Mouse (Mus musculus) brain, embryonic 18.5 days (tissue): ENCODE measurements at regions not wholly inside any gene's neighbourhood (a gene's known extent, or its start where the extent isn't known, plus 50 kb on each side); places are given as distances from the start of the nearest gene placed in this dataset.

Experiments
- DNase-seq: peaks from one replicate; pipeline ENCODE4 v3.0.0-alpha.2; 2012; ENCODE audit warnings: low read depth, low spot score

GRCm38 (mm10) chr7:36095258-36096130, 292.7 kb upstream of the Zfp507 start:
- DNase-seq: no peak

DNA sequence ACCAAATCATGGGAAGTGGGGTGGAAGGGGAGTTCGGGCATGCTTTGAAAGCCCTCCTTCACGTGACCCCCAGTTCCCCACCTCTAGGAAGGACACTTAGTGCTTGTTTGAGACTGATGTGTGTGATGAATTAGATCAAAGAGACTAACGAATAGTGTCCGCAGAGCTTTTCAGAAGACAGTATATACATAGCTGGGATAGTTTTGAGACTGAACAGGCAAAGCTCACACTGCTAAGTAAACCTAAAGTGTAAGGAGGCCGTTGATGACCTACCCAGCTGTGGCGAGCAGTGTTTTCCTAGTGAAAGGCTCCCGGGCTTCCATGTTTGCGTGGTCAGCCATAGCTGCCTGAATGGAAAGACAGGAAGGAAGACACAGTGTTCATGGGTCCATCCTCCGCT, 288.3 kb upstream of the Zfp507 start:
- DNase-seq: no peak

GRCm38 (mm10) chr7:36090291-36091123, 287.7 kb upstream of the Zfp507 start:
- DNase-seq: no peak

DNA sequence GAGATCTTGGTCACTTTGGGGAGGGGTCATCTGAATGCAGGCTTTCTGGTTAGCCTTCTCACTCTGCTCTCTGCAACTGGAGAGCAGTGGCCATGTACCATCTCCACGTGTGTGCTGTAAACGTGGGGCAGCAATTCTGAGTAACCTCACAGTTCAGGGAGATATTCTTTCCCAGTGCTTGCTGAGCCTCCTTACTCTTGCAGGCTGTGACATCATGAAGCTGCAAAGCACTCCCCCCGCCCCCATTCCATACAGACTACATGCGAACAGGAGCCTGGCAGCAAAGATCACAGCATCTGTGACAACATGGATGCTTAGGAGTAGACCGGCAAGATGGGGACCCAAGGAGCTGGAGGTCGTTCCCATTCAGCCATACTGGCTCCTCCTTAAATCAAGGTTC, 284.8 kb upstream of the Zfp507 start:
- no peak for DNase-seq

- no peak for DNase-seq
These were observed 275.9 kb upstream of the Zfp507 start for GRCm38 (mm10) chr7:36078666-36079065.

DNA sequence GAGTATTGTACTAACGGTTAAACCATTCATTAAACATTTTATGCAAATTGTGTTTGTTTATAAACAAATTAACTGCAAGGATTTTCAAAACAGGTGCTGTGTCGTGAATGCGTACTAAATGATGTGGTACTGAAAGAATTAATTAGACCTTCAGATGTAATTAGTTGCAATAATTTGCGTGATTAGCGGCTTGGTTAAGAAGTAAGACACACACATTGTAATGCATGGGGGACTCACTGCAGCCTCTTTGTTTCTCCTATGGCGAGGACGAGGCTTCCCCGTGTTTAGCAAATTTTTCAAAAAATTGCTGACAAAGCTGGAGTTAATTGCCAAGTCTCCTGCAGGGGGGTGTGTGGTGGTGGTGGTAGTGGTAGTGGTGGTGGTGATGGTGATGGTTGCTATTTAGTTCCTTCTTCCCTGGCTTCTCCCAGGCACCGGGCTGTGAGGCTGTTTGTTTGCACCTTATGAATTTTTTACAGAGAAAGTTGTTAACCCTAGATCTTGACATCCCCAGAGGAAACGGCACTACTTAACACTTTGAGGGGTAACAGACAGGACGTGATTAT, 275.4 kb upstream of the Zfp507 start:
- no peak for DNase-seq

GRCm38 (mm10) chr7:36077271-36077670, 274.5 kb upstream of the Zfp507 start:
- no peak for DNase-seq

DNA sequence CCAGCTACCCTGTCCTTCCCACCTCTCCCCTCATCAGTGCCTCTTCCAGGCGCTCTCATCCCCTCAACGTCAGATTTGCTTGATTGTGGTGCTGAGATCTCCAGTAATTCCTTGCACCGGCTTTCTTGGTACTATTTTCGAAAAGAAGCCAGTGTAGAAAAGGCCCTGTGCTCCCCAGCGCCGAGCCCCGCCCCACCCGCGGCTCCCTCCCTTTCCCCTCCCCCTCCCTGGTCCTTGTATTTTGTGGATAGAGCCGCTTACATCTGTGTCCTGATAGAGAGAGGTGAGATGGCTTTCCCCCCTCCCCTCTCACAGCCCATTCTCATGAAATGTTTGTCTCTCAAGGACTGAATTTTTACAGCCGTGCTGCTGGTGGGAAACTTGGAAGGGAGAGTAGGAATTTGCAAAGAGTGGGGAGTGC, 273.2 kb upstream of the Zfp507 start:
- DNase-seq: no peak

DNA sequence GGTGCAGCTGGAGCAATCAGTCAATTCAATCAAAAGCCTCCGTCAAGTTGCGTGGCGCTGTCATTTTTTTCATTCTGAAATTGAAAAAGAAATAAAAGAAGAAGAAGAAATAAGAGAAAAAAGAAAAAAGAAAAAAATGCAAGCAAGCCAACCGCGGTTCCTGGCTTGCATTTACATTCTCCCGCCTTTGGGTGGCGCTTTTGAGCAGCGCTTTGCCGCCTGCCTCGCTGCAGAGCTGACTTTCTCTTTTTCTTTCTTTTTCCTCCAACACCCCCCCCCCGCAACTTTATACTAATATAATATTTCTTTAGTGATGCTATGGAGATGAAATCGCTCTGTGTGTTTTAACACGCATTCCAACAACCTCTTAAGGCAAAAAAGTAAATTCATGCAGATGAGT, 269.0 kb upstream of the Zfp507 start:
- DNase-seq: no peak

- no peak for DNase-seq
These were observed 263.9 kb upstream of the Zfp507 start for GRCm38 (mm10) chr7:36066725-36067124.

- DNase-seq: no peak
These were observed 258.9 kb upstream of the Zfp507 start for GRCm38 (mm10) chr7:36061679-36062078.

- no peak for DNase-seq
These were observed 257.6 kb upstream of the Zfp507 start for GRCm38 (mm10) chr7:36060426-36060825.

DNA sequence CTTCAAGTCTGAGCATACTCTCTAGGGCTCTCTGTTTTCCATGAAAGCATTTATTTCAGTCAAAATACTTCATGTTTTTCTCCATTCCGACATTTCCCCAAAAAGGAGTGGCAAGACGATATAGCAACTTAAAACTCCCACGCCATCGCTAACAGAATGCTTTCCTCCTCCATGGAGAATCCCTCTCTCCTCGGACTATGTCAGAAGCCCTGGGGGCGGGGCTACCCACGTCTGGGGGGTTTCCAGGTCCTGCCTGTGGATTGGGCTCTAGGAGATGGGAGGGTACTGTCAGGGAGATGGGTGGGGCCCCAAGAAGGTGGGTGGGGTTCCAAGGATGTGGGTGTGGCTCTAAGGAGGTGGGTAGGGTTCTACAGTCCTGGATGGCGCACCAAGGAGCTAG, 243.2 kb upstream of the Zfp507 start:
- no peak for DNase-seq

DNA sequence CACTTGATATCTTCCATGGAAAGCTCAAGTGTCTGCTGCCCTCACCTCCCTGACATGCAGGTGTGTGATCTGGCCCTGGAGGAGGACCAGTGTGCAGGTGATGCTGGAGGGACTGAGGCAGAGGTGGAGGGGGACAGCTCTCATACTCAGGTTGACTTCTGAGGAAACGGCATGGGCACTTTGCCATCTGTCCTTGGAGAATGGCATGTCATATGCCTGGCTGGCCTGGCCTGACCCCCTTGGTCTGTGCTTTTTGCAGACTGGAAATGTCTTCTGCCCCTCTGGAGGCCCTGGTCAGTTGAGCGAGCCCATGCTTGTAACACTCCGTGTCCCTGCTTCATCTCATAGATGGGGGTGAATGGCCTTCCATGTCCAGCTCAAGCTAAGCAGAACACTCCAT, 229.1 kb upstream of the Zfp507 start:
- no peak for DNase-seq

- DNase-seq: no peak
These were observed 220.2 kb upstream of the Zfp507 start for GRCm38 (mm10) chr7:36023015-36023414.

- DNase-seq: no peak
These were observed 219.7 kb upstream of the Zfp507 start for GRCm38 (mm10) chr7:36022489-36022888.

DNA sequence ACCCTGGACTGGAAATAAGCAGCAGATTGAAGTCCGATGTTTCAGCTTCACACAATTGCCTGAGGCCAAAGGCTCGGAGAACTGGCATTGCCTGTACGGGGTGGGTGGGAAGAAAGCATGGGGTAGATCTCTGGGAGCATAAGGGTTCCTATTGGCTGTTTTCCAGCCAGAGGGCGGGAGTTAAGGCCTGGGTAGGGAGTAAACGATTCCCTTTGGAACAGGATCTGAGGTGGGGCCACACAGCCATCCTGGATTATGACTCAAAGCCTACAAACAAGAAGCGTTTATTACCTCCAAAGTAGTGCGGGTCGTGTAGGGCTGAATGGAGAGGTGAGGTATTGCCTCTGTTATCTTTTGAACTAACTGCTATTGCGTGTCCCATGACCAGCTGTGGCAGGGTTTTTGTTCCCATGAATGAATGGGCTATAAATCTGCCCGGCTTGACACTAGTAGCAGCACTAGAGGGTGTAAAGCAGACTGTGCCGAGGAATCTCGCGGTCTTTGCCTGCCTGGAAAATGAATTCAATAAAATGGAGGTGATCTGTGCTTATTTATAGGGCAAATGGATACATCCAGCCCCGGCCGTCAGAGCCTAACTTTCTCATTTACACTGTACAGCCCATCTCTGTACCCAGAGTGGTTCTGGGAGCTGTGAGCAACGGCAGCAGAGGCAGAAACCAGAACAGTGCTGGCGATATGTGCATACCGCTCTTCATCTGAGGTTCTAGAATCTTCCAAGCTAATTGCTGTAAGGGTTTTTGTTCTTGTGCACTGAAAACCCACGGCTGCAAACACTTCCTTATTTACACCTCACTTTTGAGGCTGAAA, 214.3 kb upstream of the Zfp507 start:
- DNase-seq: no peak

DNA sequence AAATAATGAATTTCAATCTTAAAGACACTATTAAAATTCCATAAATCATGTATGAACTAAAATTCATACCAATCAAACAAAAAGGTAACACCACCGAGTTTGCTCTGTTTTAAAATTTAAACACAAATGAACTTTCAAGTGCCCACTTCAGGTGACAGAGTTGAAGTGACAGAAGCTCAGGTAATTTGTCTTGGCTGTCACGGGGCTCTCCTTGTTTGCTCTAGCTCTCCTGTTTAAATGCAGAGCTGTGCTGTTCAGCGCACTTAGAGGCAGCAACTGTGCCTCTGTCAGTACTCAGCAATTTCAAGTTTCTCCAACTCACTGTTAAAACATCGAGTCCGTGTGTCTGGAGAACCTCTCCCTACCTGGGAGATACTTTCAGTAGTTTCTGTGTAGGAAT, 193.8 kb upstream of the Zfp507 start:
- DNase-seq: no peak

DNA sequence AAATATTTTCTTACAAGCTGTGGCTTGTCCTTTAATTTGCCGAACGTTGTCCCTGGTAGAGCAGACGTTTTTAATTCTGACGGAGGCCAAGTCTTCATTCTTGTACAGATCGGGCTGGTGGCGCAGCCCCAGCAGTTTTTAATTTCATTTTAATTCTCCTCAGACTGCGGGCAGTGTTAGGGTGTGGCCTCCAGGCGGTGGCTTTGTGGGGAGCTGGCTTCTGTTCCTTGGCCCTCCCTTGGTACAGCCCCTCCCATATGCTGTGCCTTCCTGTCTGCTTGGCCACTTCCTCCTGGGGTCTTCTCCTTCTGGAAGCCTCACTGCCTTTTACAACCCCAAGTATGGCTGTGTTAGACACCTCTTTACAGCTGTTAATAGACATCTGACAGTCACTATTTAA, 189.7 kb upstream of the Zfp507 start:
- DNase-seq: no peak

- no peak for DNase-seq
These were observed 188.3 kb upstream of the Zfp507 start for GRCm38 (mm10) chr7:35991141-35991540.

GRCm38 (mm10) chr7:35989456-35989855, 186.7 kb upstream of the Zfp507 start:
- no peak for DNase-seq
